Mouse (Mus musculus) limb, embryonic 15.5 days (tissue): ENCODE data around the gene Srrd. TPM values are rescaled to one million over a fixed set of nuclear protein-coding genes. Genes with fewer than 3 reads are reported as not detected.

Experiments
- ATAC-seq: fragments of 200-750 bp; cut with Nextera tagmentation; 2 replicates; pipeline ENCODE4 v1.8.0; 2017; ENCODE audit warnings: low read depth, moderate TSS enrichment; ENCODE audit not compliant: insufficient number of reproducible peaks, low FRiP score, low TSS enrichment
- H3K27ac ChIP-seq: fragments of 300-500 bp; sonication (generic); 2 replicates; pipeline ENCODE4 v1.5.1; 2015; ENCODE audit warnings: moderate library complexity, mild to moderate bottlenecking, inconsistent platforms
- H3K27me3 ChIP-seq: fragments of 300-500 bp; sonication (generic); 2 replicates; pipeline ENCODE4 v1.6.1; 2015; ENCODE audit warnings: inconsistent platforms
- H3K36me3 ChIP-seq: fragments of 300-500 bp; sonication (generic); 2 replicates; pipeline ENCODE4 v1.6.1; 2015; ENCODE audit warnings: inconsistent platforms
- H3K4me1 ChIP-seq: fragments of 300-500 bp; sonication (generic); 2 replicates; pipeline ENCODE4 v1.6.1; 2015; ENCODE audit warnings: inconsistent platforms
- H3K4me2 ChIP-seq: fragments of 300-500 bp; sonication (generic); 2 replicates; pipeline ENCODE4 v1.6.1; 2015; ENCODE audit warnings: mild to moderate bottlenecking, inconsistent platforms
- H3K4me3 ChIP-seq: fragments of 300-500 bp; sonication (generic); 2 replicates; pipeline ENCODE4 v1.5.1; 2015; ENCODE audit warnings: mild to moderate bottlenecking, inconsistent platforms
- H3K9ac ChIP-seq: fragments of 300-500 bp; sonication (generic); 2 replicates; pipeline ENCODE4 v1.6.1; 2015; ENCODE audit warnings: inconsistent platforms
- H3K9me3 ChIP-seq: fragments of 300-500 bp; sonication (generic); 2 replicates; pipeline ENCODE4 v1.6.1; 2016; ENCODE audit warnings: inconsistent platforms
- WGBS: fragments of 180-500 bp; shearing (Covaris S2); methylation state at CpG from one replicate; pipeline ENCODE4 v1.1.7; 2015; 5-methylcytosine and 5-hydroxymethylcytosine counted together
- polyA plus RNA-seq: library from polyadenylated mRNA; unstranded; fragments of >200 nt; fragmentation: Nextera tagmentation; extraction: Ambion mirVana; gene quantifications from 2 replicates; pipeline ENCODE4 v1.2.1, GENCODE M21; 2015

Gene Srrd
- polyA plus RNA-seq, 1 experiment from 2014 or later, result 37.8 TPM

- Histone ChIP-seq H3K36me3 (peaks cover 73% of the 10 kb centered on the region), H3K4me1 (no peaks in the 10 kb centered on the region), H3K4me3 (no peak overlapping the region), H3K9ac (no peak overlapping the region), H3K4me2 (no peak overlapping the region), H3K9me3 (no peaks in the 10 kb centered on the region), H3K27me3 (no peaks in the 10 kb centered on the region), H3K27ac (no peak overlapping the region)
- no peak for ATAC-seq
- WGBS, result 79% methylated on average over 4 of the region's 4 CpGs
These were observed 33.3 kb upstream of the Srrd start for GRCm38 (mm10) chr5:112376111-112376510.

DNA sequence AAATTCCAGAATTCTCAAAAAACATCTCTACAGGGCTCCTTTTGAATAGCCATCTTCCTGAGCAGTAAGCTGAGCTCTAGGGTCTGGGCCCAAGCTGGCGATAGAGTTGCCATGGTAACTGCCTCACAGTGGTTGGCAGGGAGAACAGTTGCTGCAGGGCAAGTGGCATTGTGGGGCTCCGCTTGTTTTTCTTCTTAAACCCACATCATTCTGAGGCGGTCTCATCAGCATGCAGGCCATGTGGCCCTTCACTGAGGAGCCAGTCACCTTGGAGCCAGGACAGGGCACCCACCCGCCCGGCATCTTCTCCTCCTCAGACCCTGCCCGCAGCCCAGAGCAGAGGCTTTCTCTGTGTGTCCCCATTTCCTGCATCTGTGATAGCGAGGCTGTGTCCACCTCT, 29.1 kb upstream of the Srrd start:
- Histone ChIP-seq H3K4me3 (no peak overlapping the region), H3K27ac (no peak overlapping the region), H3K4me1 (no peaks in the 10 kb centered on the region), H3K9ac (no peak overlapping the region), H3K27me3 (no peaks in the 10 kb centered on the region), H3K4me2 (no peak overlapping the region), H3K36me3 (peaks cover 83% of the 10 kb centered on the region), H3K9me3 (no peaks in the 10 kb centered on the region)
- no peak for ATAC-seq
- WGBS, result 77% methylated on average over 7 of the region's 7 CpGs

DNA sequence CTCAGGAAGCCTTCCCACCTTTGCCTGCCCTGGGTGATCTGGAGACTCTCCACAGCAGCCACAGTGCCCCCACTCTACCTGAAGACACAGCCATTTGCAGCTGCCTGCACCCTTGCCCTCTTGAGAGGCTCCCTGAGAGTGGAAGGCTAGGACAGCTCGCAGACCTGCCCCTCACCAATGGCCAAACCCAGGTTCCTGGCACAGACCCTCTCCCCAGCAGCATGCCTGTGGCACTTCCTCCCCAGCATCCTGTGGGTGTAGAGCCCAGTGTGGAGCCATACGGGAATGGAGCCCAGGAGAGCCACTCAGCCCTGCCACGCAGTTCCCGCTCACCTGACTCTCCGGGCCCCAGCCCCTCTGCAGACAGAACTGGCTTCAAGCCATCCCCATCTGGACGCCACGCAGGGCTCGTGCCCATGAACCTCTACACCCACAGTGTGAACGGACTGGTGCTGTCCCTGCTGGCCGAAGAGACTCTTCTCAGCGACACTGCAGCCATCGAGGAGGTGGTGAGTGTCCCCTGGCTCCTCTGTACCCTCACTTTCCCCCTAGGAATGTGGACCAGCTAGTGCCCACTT, 27.5 kb upstream of the Srrd start:
- no peak overlapping the region for H3K27ac ChIP-seq
- H3K27me3 ChIP-seq, result no peaks in the 10 kb centered on the region
- peaks cover 81% of the 10 kb centered on the region for H3K36me3 ChIP-seq
- no peak overlapping the region for H3K4me2 ChIP-seq
- H3K4me1 ChIP-seq, result no peaks in the 10 kb centered on the region
- H3K9me3 ChIP-seq, result no peaks in the 10 kb centered on the region
- H3K4me3 ChIP-seq, result no peak overlapping the region
- H3K9ac ChIP-seq, result no peak overlapping the region
- 87% methylated on average over 12 of the region's 12 CpGs for WGBS
- no peak for ATAC-seq

- peaks cover 1% of the 10 kb centered on the region; the same call in 1 of the 2 replicates for H3K4me1 ChIP-seq
- H3K4me3 ChIP-seq, result no peak overlapping the region
- ATAC-seq, result no peak
- H3K9me3 ChIP-seq, result no peaks in the 10 kb centered on the region
- H3K36me3 ChIP-seq, result peaks cover 81% of the 10 kb centered on the region
- WGBS, result 94% methylated on average over 13 of the region's 13 CpGs
- H3K27ac ChIP-seq, result no peak overlapping the region
- H3K9ac ChIP-seq, result no peak overlapping the region
- no peaks in the 10 kb centered on the region for H3K27me3 ChIP-seq
- no peak overlapping the region for H3K4me2 ChIP-seq
These were observed 26.5 kb upstream of the Srrd start for GRCm38 (mm10) chr5:112369326-112369725.

GRCm38 (mm10) chr5:112368666-112369065, 25.8 kb upstream of the Srrd start:
- Histone ChIP-seq H3K27ac (no peak overlapping the region), H3K9ac (no peak overlapping the region), H3K4me3 (no peak overlapping the region), H3K27me3 (no peaks in the 10 kb centered on the region), H3K4me2 (no peak overlapping the region), H3K4me1 (peaks cover 7% of the 10 kb centered on the region; the same call in 1 of the 2 replicates), H3K36me3 (peaks cover 79% of the 10 kb centered on the region), H3K9me3 (no peaks in the 10 kb centered on the region)
- 89% methylated on average over 10 of the region's 10 CpGs for WGBS
- ATAC-seq, result no peak

GRCm38 (mm10) chr5:112367929-112368328, 25.1 kb upstream of the Srrd start:
- H3K27ac ChIP-seq, result no peak overlapping the region
- no peak overlapping the region for H3K4me3 ChIP-seq
- peaks cover 76% of the 10 kb centered on the region for H3K36me3 ChIP-seq
- no peak overlapping the region for H3K4me2 ChIP-seq
- no peaks in the 10 kb centered on the region for H3K9me3 ChIP-seq
- WGBS, result 90% methylated on average over 12 of the region's 12 CpGs
- H3K4me1 ChIP-seq, result peaks cover 7% of the 10 kb centered on the region; the same call in 1 of the 2 replicates
- no peak overlapping the region for H3K9ac ChIP-seq
- H3K27me3 ChIP-seq, result no peaks in the 10 kb centered on the region
- ATAC-seq, result no peak

DNA sequence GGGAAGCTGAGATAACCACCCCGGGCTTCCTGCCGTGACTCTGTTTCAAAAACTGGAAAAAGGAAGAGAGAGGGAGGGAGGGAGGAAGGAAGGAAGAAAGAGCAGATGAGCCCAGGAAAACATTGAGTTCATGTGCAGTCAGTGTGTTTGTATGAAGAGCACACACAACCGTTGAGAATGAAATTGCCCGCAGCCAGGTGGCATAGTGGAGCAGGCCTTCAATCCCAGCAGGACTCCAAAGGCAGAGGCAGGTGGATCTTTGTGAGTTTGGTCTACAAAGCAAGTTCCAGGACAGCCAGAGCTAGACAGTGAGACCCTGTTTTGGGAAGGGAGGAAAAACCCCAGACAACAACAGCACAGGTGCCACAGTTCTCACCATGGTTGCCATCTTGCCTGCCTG, 24.5 kb upstream of the Srrd start:
- no peaks in the 10 kb centered on the region for H3K27me3 ChIP-seq
- no peaks in the 10 kb centered on the region for H3K9me3 ChIP-seq
- H3K4me1 ChIP-seq, result peaks cover 7% of the 10 kb centered on the region; the same call in 1 of the 2 replicates
- H3K36me3 ChIP-seq, result peaks cover 70% of the 10 kb centered on the region
- WGBS, result 85% methylated on average over 4 of the region's 4 CpGs
- ATAC-seq, result no peak
- H3K27ac ChIP-seq, result no peak overlapping the region
- no peak overlapping the region for H3K9ac ChIP-seq
- no peak overlapping the region for H3K4me2 ChIP-seq
- no peak overlapping the region for H3K4me3 ChIP-seq

DNA sequence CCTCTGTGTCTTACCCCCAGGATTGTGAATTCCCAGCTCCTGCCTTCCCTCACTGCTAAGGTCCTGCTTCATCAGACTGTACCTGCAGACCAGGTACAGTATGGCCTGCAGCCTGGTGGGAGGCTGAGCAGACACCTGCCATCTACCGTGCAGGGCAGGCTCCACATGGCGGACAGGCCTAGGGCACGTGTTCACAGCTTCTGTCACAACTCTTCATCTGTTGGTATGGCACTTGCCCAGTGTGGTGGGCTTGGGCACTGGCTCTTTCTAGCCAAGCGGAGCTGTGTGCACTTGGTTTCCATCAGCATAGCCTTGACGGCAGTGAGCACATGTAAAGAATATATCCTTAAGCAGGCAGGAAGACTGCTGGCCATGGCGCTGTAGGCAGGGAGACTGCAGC, 24.0 kb upstream of the Srrd start:
- H3K9ac ChIP-seq, result no peak overlapping the region
- H3K4me1 ChIP-seq, result peaks cover 7% of the 10 kb centered on the region; the same call in 1 of the 2 replicates
- H3K27me3 ChIP-seq, result no peaks in the 10 kb centered on the region
- H3K4me3 ChIP-seq, result no peak overlapping the region
- no peak overlapping the region for H3K27ac ChIP-seq
- no peak for ATAC-seq
- no peak overlapping the region for H3K4me2 ChIP-seq
- no peaks in the 10 kb centered on the region for H3K9me3 ChIP-seq
- H3K36me3 ChIP-seq, result peaks cover 74% of the 10 kb centered on the region
- whole genome bisulfite sequencing, result 92% methylated on average over 6 of the region's 6 CpGs

DNA sequence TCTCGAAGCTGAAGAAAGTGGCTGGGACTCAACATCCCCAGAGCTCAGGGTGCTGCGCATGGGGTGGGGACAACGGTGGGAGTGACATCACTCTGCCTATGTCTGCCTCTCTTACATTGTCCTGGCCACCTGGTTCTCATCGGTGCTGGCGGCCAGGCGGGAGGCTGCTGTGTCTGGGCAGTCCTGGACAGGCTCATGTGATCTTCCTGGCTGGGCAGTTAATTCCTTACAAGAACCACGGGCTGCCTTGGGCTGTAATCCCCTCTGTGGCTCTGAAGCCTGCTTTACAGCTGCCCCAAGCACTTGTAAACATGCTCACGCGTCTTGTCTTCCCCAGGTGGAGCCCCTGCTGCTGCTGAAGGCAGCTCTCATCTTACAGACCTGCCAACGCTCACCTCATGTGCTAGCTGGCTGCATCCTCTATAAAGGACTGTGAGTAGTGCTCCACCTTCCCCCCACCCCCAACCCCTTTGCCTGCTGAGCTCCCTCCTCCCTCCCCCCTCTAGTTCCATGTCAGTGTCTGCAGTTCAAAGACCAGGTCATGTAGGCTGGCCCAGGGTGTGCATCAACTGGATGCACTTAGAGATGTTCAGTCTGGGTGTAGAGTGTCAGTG, 21.5 kb upstream of the Srrd start:
- Histone ChIP-seq H3K36me3 (peaks cover 56% of the 10 kb centered on the region), H3K9me3 (no peaks in the 10 kb centered on the region), H3K4me2 (no peak overlapping the region), H3K27ac (0 out of 2 replicates have a peak overlapping the region, but pooled peaks have one; percentile 18), H3K9ac (no peak overlapping the region), H3K27me3 (no peaks in the 10 kb centered on the region), H3K4me3 (no peak overlapping the region), H3K4me1 (peaks cover 7% of the 10 kb centered on the region; the same call in 1 of the 2 replicates)
- ATAC-seq, result peak; percentile 38
- WGBS, result 33% methylated on average over 10 of the region's 10 CpGs

GRCm38 (mm10) chr5:112360077-112360476, 17.2 kb upstream of the Srrd start:
- Histone ChIP-seq H3K9me3 (no peaks in the 10 kb centered on the region), H3K27ac (no peak overlapping the region), H3K4me3 (no peak overlapping the region), H3K9ac (no peak overlapping the region), H3K4me1 (peaks cover 7% of the 10 kb centered on the region; the same call in 1 of the 2 replicates), H3K36me3 (peaks cover 53% of the 10 kb centered on the region), H3K27me3 (no peaks in the 10 kb centered on the region), H3K4me2 (no peak overlapping the region)
- 75% methylated on average over 3 of the region's 3 CpGs for WGBS
- ATAC-seq, result no peak

- WGBS, result 79% methylated on average over 4 of the region's 4 CpGs
- Histone ChIP-seq H3K9me3 (no peaks in the 10 kb centered on the region), H3K27me3 (no peaks in the 10 kb centered on the region), H3K4me2 (no peak overlapping the region), H3K4me1 (0 out of 2 replicates have a peak, but pooled peaks cover 7% of the 10 kb centered on the region), H3K27ac (no peak overlapping the region), H3K4me3 (no peak overlapping the region), H3K36me3 (peaks cover 53% of the 10 kb centered on the region), H3K9ac (no peak overlapping the region)
- no peak for ATAC-seq
These were observed 16.7 kb upstream of the Srrd start for GRCm38 (mm10) chr5:112359520-112359919.

DNA sequence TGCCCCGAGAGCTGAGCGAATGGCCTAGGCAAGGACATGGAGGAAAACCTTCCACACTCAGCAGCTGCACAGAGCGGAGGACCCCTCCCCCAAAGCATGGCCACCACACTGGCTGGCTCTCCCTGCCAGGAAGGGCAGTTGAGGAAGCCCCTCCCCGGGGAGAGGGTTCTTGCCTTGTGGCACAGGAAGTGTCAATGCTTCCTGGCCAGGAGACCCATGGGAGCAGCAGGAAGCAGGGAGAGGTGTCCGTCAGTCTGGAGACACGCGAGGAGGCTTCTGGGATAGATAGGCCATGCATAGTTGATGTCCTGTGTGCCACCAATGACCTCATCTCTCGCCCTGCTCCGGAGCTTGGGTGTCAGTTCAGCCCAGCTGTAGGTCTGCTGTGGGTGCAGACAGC, 13.5 kb upstream of the Srrd start:
- ATAC-seq, result no peak
- no peak overlapping the region for H3K27ac ChIP-seq
- peaks cover 63% of the 10 kb centered on the region for H3K36me3 ChIP-seq
- no peak overlapping the region for H3K4me3 ChIP-seq
- H3K27me3 ChIP-seq, result no peaks in the 10 kb centered on the region
- no peaks in the 10 kb centered on the region for H3K4me1 ChIP-seq
- H3K9me3 ChIP-seq, result no peaks in the 10 kb centered on the region
- H3K4me2 ChIP-seq, result no peak overlapping the region
- 91% methylated on average over 9 of the region's 9 CpGs for WGBS
- no peak overlapping the region for H3K9ac ChIP-seq
